Mouse (Mus musculus) midbrain, embryonic 15.5 days (tissue): Measurements from ENCODE around the gene Miox. TPM values are rescaled to one million over a fixed set of nuclear protein-coding genes. Genes with fewer than 3 reads are reported as not detected.

Experiments used
- ATAC-seq: fragments of 200-750 bp; cut with Nextera tagmentation; replicated peaks from 2 replicates; pipeline ENCODE4 v1.8.0; 2017; ENCODE audit warnings: moderate TSS enrichment
- H3K27ac ChIP-seq: fragments of 300-500 bp; sonication (generic); 2 replicates; pipeline ENCODE4 v1.5.1; 2015; ENCODE audit warnings: mild to moderate bottlenecking, inconsistent platforms
- H3K27me3 ChIP-seq: fragments of 300-500 bp; sonication (generic); replicated peaks from 2 replicates; pipeline ENCODE4 v1.6.1; 2015; ENCODE audit warnings: inconsistent platforms
- H3K36me3 ChIP-seq: fragments of 300-500 bp; sonication (generic); replicated peaks from 2 replicates; pipeline ENCODE4 v1.6.1; 2015; ENCODE audit warnings: inconsistent platforms
- H3K4me1 ChIP-seq: fragments of 300-500 bp; sonication (generic); 2 replicates; pipeline ENCODE4 v1.6.1; 2015; ENCODE audit warnings: inconsistent platforms
- H3K4me2 ChIP-seq: fragments of 300-500 bp; sonication (generic); 2 replicates; pipeline ENCODE4 v1.6.1; 2015; ENCODE audit warnings: inconsistent platforms, mild to moderate bottlenecking, moderate library complexity
- H3K4me3 ChIP-seq: fragments of 300-500 bp; sonication (generic); 2 replicates; pipeline ENCODE4 v1.5.1; 2015; ENCODE audit warnings: mild to moderate bottlenecking, inconsistent platforms
- H3K9ac ChIP-seq: fragments of 300-500 bp; sonication (generic); 2 replicates; pipeline ENCODE4 v1.6.1; 2015; ENCODE audit warnings: mild to moderate bottlenecking, inconsistent platforms
- H3K9me3 ChIP-seq: fragments of 300-500 bp; sonication (generic); 2 replicates; pipeline ENCODE4 v1.6.1; 2016; ENCODE audit warnings: inconsistent platforms
- WGBS: fragments of 180-500 bp; shearing (Covaris S2); methylation state at CpG from one replicate; pipeline ENCODE4 v1.1.7; 2015; ENCODE audit warnings: mixed read lengths; 5-methylcytosine and 5-hydroxymethylcytosine counted together
- polyA plus RNA-seq: library from polyadenylated mRNA; unstranded; fragments of >200 nt; fragmentation: Nextera tagmentation; extraction: Ambion mirVana; gene quantifications from 2 replicates; pipeline ENCODE4 v1.2.1, GENCODE M21; 2015

The Miox gene
- polyA plus RNA-seq, 1 experiment from 2014 or later, result not detected

DNA sequence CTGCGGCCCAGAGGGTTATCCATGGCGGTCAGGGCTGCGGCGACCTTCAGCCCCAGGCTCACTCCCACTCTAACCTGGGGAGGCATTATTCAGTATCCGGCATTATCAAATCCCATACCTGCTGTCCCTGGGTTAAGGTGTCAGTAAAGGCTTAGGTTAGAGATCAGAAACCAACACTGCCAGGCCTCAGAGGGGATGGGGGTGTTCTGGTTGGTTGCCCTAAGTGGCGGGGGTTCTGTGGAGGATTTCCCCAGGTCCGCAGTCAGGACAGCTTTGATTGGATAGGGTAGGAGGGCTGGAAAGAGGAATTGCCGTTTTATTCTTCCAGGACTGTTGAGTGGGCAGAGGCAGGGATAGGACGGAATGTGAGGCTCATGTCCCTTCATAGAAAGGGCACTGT is 40.1 kb downstream of the Miox start:
- Histone ChIP-seq H3K9me3 (no peaks in the 10 kb centered on the region), H3K4me3 (peak overlapping the region; percentile 88), H3K27ac (peak overlapping the region; percentile 95), H3K4me2 (peak overlapping the region; percentile 85), H3K36me3 (peaks cover 28% of the 10 kb centered on the region), H3K9ac (peak overlapping the region; percentile 85), H3K27me3 (peaks cover 35% of the 10 kb centered on the region), H3K4me1 (peaks cover 31% of the 10 kb centered on the region)
- 45% methylated on average over 9 of the region's 9 CpGs for WGBS
- no peak; the same call in 1 of the 2 replicates for ATAC-seq

DNA sequence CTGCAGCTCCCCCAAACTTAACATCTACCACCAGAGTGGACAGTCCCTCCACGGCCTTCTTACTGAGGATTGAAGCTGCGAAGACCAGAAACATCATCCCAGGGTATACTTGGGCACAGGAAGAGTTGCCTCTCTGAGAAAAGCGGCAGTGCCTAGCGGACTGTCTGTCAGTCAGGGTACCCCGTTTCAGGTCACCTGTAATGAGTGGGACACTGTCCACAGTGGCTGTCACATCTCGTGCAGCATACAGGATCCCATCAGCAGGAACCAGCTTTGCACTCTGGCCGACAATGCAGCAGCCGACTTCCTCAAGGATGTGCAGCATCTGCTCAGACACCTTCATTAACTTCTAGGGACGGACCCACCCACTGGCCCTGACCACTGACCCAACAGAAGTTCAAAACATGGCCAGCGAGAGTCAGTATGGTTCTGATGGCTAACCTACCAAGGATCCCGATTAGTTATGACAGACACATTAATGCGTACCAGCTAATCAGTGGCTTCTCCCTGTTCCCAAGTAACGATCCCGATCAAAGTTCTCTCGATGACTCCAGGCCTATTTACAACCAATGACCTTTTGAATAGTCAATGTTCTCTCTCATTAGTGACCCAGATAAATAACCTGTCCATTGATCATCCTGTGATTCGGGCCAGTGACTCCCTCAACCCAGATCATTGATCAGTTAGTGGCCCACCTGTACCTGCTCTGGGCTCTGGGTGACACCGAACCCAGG is 40.8 kb downstream of the Miox start:
- Histone ChIP-seq H3K4me1 (peaks cover 34% of the 10 kb centered on the region), H3K27ac (no peak overlapping the region), H3K36me3 (peaks cover 23% of the 10 kb centered on the region; the same call in 1 of the 2 replicates), H3K4me2 (peak overlapping the region; percentile 85), H3K9ac (no peak overlapping the region), H3K9me3 (no peaks in the 10 kb centered on the region), H3K4me3 (no peak overlapping the region), H3K27me3 (peaks cover 39% of the 10 kb centered on the region)
- 93% methylated on average over 17 of the region's 17 CpGs for WGBS
- no peak for ATAC-seq

GRCm38 (mm10) chr15:89376040-89376439 is 41.8 kb downstream of the Miox start:
- WGBS, result 79% methylated on average over 7 of the region's 7 CpGs
- H3K4me3 ChIP-seq, result no peak overlapping the region
- peaks cover 34% of the 10 kb centered on the region for H3K4me1 ChIP-seq
- no peak overlapping the region for H3K27ac ChIP-seq
- ATAC-seq, result no peak
- H3K9ac ChIP-seq, result no peak overlapping the region
- no peak overlapping the region for H3K4me2 ChIP-seq
- peaks cover 42% of the 10 kb centered on the region for H3K27me3 ChIP-seq
- no peaks in the 10 kb centered on the region for H3K9me3 ChIP-seq
- H3K36me3 ChIP-seq, result peaks cover 12% of the 10 kb centered on the region; the same call in 1 of the 2 replicates

DNA sequence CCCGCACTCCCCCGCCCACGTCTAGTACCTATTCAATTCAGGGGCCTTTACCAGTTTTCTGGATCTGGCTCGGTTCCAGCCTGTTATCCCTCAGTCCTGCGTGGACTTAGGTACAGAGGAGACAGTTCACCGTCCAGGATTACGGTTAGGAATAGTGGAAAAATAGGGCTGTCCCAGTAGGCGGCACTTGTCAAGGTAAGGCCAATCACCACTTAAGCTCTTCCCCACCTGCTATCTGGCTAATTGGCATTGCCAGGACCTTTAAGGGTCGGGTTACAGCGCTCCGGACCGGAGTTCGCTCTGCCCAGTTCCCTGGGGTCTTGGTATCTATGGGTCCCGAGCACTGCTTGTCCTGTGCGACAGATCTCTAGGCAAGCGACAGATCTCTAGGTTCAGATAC is 42.8 kb downstream of the Miox start, which contains the start of gene Tymp:
Gene Tymp, minus strand, starts transcription at position 83 of the 400 bp plus-strand sequence.
- H3K4me1 ChIP-seq, result peaks cover 34% of the 10 kb centered on the region
- no peak for ATAC-seq
- peaks cover 3% of the 10 kb centered on the region; the same call in 1 of the 2 replicates for H3K36me3 ChIP-seq
- H3K9ac ChIP-seq, result no peak within 1 kb of the TSS
- H3K27ac ChIP-seq, result no peak within 1 kb of the TSS
- peaks cover 42% of the 10 kb centered on the region for H3K27me3 ChIP-seq
- H3K9me3 ChIP-seq, result no peaks in the 10 kb centered on the region
- WGBS, result 24% methylated on average over 16 of the region's 16 CpGs
- H3K4me3 ChIP-seq, result no peak within 1 kb of the TSS
- no peak within 1 kb of the TSS for H3K4me2 ChIP-seq

DNA sequence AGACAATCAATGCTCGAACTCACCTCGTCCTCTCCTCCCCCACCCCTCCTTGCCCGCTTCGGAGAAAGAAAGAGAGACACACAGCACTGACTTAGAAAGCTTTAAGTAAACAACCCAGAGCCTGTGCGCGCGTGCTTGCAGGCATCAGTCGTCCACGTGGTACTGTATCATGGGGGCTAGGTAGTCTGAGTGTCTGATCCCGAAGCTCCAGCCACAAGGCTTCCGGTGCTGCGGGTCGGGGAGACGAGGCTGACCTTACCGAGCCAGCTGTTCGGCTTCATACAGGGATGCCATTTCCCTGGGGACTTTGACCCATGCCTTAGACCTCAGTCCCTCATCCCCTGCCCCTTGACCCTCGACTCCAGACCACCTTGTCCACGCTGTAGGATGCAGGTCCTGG is 43.2 kb downstream of the Miox start:
- Histone ChIP-seq H3K4me2 (no peak overlapping the region), H3K27me3 (peaks cover 42% of the 10 kb centered on the region), H3K4me1 (peaks cover 34% of the 10 kb centered on the region), H3K27ac (no peak overlapping the region), H3K9ac (no peak overlapping the region), H3K4me3 (no peak overlapping the region), H3K9me3 (no peaks in the 10 kb centered on the region), H3K36me3 (no peaks in the 10 kb centered on the region)
- WGBS, result 5% methylated on average over 18 of the region's 18 CpGs
- ATAC-seq, result no peak

DNA sequence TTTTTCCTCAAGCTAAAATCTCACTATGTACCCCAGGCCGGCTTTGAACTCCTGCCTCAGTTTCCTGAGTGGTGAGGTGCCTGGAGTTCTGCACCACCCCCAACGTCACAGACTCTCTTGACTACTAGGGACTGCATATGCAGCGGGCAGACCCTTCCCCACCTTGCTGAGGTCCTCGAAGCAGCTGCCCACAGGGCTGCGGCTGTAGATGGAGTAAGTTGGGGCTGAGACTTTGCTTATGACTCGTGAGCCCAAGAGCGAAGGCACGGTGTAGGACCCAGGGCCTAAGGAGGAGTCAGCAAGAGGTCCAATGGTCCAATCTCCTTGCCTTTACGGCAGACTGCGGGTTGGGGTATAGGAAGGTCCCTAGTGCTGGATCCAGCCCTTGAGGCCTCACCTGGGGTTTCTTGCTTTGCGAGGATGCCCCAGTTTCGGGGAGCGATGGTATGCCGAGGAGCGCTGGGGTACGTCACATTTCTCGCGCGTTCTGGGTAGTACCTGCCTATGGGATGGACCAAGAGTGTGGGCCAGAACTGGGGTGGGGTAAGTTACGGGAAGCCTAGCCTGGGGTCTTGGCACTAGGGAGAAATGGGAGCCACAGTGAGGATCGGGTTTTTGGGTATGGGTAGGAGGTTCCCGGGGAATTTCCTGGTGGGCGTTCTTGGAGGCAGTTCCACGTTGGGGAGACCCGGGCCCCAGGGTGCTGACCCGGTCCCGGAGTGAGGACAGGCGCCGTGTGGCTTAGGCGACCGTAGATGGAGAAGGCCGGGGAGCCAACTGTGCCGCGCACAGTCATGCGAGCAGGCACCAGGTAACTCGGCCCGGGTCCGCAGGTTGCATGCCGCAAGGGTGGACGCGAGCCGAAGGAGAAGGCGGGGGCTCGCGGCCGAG is 44.0 kb downstream of the Miox start:
- H3K36me3 ChIP-seq, result no peaks in the 10 kb centered on the region
- peaks cover 26% of the 10 kb centered on the region for H3K4me1 ChIP-seq
- H3K9me3 ChIP-seq, result no peaks in the 10 kb centered on the region
- peaks cover 42% of the 10 kb centered on the region for H3K27me3 ChIP-seq
- H3K27ac ChIP-seq, result no peak overlapping the region
- 11% methylated on average over 46 of the region's 46 CpGs for WGBS
- peak overlapping the region; percentile 36 for H3K9ac ChIP-seq
- H3K4me3 ChIP-seq, result peak overlapping the region; percentile 34
- H3K4me2 ChIP-seq, result peak overlapping the region; percentile 69
- ATAC-seq, result no peak

DNA sequence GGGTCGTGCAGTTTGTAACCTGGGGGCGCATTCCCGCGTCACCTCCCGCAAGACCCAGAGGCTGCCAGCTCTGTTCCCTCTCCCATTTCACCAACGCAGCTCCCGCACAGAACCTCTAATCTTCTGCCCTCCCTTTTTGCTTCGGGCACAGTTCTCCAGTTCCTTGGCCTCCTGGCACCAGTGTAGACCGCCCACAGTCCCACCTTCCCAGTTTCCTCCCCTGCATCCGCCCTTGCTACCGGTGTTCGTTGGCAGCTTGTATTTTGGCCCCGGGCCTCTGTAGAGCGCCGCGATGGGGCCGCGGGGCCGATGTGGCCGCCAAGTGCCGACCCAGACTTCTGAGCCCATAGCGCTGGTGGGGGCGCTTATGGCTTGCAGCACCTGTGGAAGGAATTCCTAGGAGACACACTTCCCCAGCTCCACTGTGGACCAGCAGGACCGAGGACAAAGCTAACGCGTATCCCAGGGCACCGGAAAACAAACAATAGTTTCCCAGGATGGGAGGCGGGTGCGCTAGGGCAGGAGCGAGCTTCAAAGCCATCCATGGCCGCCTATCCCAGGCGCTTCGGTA is 44.7 kb downstream of the Miox start, which contains the start of gene Odf3b:
Gene Odf3b, minus strand, starts transcription at position 452 of the 571 bp plus-strand sequence.
- peak; percentile 37; the same call in 1 of the 2 replicates for ATAC-seq
- Histone ChIP-seq H3K4me2 (peak within 1 kb of the TSS; percentile 69), H3K27me3 (peaks cover 42% of the 10 kb centered on the region), H3K27ac (no peak within 1 kb of the TSS), H3K36me3 (no peaks in the 10 kb centered on the region), H3K4me1 (peaks cover 24% of the 10 kb centered on the region), H3K9ac (peak within 1 kb of the TSS; percentile 36), H3K9me3 (no peaks in the 10 kb centered on the region), H3K4me3 (peak within 1 kb of the TSS; percentile 34)
- WGBS, result 1% methylated on average over 33 of the region's 33 CpGs

DNA sequence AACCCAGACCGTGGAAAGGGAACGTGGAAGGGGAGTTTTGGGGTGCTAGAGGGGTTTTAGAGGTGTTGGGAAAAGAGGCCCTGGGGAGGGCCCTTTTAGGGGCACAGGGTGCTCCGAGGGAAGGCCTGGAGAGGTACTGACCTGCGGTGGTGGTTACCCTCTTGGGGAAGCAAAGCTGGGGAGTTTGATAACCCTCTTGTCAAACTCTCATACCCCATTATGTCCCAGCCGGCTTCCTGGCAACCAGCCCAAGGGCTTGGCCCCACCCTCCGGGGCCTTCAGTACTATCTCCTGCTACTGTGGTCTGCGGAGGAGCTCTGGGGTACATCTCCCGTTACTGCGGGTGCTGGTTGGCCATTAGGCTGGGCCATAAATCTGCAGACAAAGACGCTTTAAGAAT is 45.2 kb downstream of the Miox start:
- Histone ChIP-seq H3K36me3 (no peaks in the 10 kb centered on the region), H3K27me3 (peaks cover 42% of the 10 kb centered on the region), H3K4me1 (peaks cover 20% of the 10 kb centered on the region), H3K9ac (peak overlapping the region; percentile 36; the same call in 1 of the 2 replicates), H3K27ac (no peak overlapping the region), H3K9me3 (no peaks in the 10 kb centered on the region), H3K4me3 (peak overlapping the region; percentile 34), H3K4me2 (peak overlapping the region; percentile 69)
- 15% methylated on average over 10 of the region's 10 CpGs for WGBS
- no peak for ATAC-seq

DNA sequence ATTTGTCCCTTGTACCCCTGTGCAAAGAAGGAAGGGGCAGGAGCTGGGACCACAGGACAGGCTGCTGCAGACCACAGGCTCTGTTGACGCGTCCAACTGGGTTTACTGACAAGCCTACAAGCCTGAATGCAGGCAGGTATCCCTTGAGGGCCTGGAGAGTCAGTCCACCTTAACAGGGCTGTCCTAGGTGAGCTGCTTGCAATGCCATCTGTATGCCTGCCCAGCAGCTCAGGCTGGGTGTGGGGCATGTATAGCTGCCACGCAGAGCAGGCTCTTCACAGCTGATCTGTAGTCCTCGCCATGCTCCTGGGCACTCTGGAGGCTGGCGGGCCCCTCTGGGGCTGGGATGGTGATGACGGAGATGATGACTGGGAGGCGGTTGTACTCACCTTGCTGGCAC is 50.4 kb downstream of the Miox start, which contains the start of gene Klhdc7b:
Gene Klhdc7b, plus strand, starts transcription at position 301 of the 400 bp plus-strand sequence.
- Histone ChIP-seq H3K9me3 (no peaks in the 10 kb centered on the region), H3K4me1 (0 out of 2 replicates have a peak, but pooled peaks cover under 1% of the 10 kb centered on the region), H3K4me3 (no peak within 1 kb of the TSS), H3K27me3 (peaks cover 4% of the 10 kb centered on the region), H3K36me3 (no peaks in the 10 kb centered on the region), H3K9ac (no peak within 1 kb of the TSS), H3K4me2 (no peak within 1 kb of the TSS), H3K27ac (no peak within 1 kb of the TSS)
- ATAC-seq, result no peak
- WGBS, result 86% methylated on average over 7 of the region's 7 CpGs
